Mouse (Mus musculus) left cerebral cortex, postnatal 36 days (tissue): ENCODE results near the gene Pskh1. TPM values are rescaled to one million over a fixed set of nuclear protein-coding genes. Genes with fewer than 3 reads are reported as not detected.

Source experiments
- microRNA-seq: library from miRNA; unstranded; fragments of <30 nt; microRNA quantifications from one replicate; pipeline ENCODE4 v1.2.0, GENCODE M21; 2022
- total RNA-seq, 2 experiments: library from RNA; stranded (reverse); gene quantifications; 2 replicates each; pipeline ENCODE4 v1.2.3; 2021

The Pskh1 gene
- total RNA-seq, 2 experiments from 2014 or later = 8.6 to 9.7 TPM

Small RNA genes within 50 kb of the gene (microRNA-seq; reads per million reads assigned to microRNA genes)
- gene Mir7074 = not detected

Other genes with a start within 250 kb of the Pskh1 start
- gene Carmil2, start 214.2 kb upstream of the Pskh1 start, total RNA-seq = 10 to 100 TPM; 56.3 to 66.3 TPM
- gene Acd, start 199.3 kb upstream of the Pskh1 start, total RNA-seq = 10 to 100 TPM; 45.8 to 50.6 TPM
- 10 to 100 TPM; 45.5 to 53.6 TPM for gene Pard6a, start 199.3 kb upstream of the Pskh1 start, total RNA-seq
- not detected for gene 4933405L10Rik, start 192.8 kb upstream of the Pskh1 start, total RNA-seq
- gene Enkd1, start 192.2 kb upstream of the Pskh1 start, total RNA-seq = 10 to 100 TPM in 1 of 2 experiments, 1 to 10 TPM in 1; 9.9 to 10.7 TPM
- 10 to 100 TPM; 25.4 to 26.3 TPM for gene Gfod2, start 141.8 kb upstream of the Pskh1 start, total RNA-seq
- gene Ranbp10, start 73.1 kb upstream of the Pskh1 start, total RNA-seq = 10 to 100 TPM; 22.1 to 25.1 TPM
- not detected for gene Tsnaxip1, start 72.7 kb upstream of the Pskh1 start, total RNA-seq
- 10 to 100 TPM; 15.2 to 18.0 TPM for gene Cenpt, start 47.2 kb upstream of the Pskh1 start, total RNA-seq
- 10 to 100 TPM; 38.9 to 44.8 TPM for gene Thap11, start 45.3 kb upstream of the Pskh1 start, total RNA-seq
- 10 to 100 TPM; 25.7 to 35.4 TPM for gene Nutf2, start 39.9 kb upstream of the Pskh1 start, total RNA-seq
- gene Edc4, start 19.6 kb upstream of the Pskh1 start, total RNA-seq = 10 to 100 TPM; 56.9 to 68.4 TPM
- gene Nrn1l, start 6.9 kb upstream of the Pskh1 start, total RNA-seq = 1 to 10 TPM; 2.8 to 5.3 TPM
- 1 to 10 TPM in 1 of 2 experiments, under 1 TPM in 1; 0.79 to 1.9 TPM for gene Ctrl, start 33.4 kb downstream of the Pskh1 start, total RNA-seq
- gene Psmb10, start 38.0 kb downstream of the Pskh1 start, total RNA-seq = 100 to 1,000 TPM in 1 of 2 experiments, 10 to 100 TPM in 1; 80.6 to 117 TPM
- gene Lcat, start 42.9 kb downstream of the Pskh1 start, total RNA-seq = 10 to 100 TPM; 26.7 to 29.0 TPM
- gene Slc12a4, start 65.7 kb downstream of the Pskh1 start, total RNA-seq = 10 to 100 TPM; 18.6 to 20.0 TPM
- gene Dpep3, start 79.0 kb downstream of the Pskh1 start, total RNA-seq = not detected
- 10 to 100 TPM; 16.4 to 19.3 TPM for gene Dus2, start 90.9 kb downstream of the Pskh1 start, total RNA-seq
- gene Dpep2nb, start 105.5 kb downstream of the Pskh1 start, total RNA-seq = under 1 TPM; 0.30 to 0.36 TPM
- gene Ddx28, start 111.4 kb downstream of the Pskh1 start, total RNA-seq = 10 to 100 TPM; 14.0 to 16.3 TPM
- 10 to 100 TPM; 10.7 to 13.3 TPM for gene Nfatc3, start 158.4 kb downstream of the Pskh1 start, total RNA-seq
- gene Esrp2, start 236.5 kb downstream of the Pskh1 start, total RNA-seq = under 1 TPM; 0.30 to 0.36 TPM
- gene Pla2g15, start 250.0 kb downstream of the Pskh1 start, total RNA-seq = 10 to 100 TPM; 25.9 to 26.3 TPM